In the genomic region with DNA sequence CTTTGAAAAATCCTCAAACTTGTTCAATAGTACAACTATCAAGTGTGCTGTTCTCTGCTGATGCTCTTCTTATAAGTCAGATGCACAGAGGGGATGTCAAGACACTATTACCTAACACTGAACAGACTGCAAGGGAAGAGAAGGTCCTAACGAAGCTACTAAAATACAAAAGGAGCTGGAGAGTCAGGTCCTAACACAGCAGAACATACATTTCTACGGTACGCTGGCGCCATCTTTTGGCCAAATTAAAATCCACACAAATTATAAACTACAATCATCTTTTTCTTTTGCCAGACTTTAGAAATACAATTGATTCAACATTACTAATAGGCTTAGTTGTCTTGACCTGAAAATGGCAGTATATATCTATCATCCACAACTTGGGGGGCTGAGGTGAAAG, we compare ENCODE assay signal across 9 mouse cellular contexts. TPM values are rescaled to one million over a fixed set of nuclear protein-coding genes. Genes with fewer than 3 reads are reported as not detected.
DNase-seq lines count a peak whose midpoint lies in the region.
"Had no signal": no experiment of that assay in that cellular context is flagged by ENCODE, and none has a peak within 500 bp of the region (broad histone marks: within the 10 kb centered on the region; RNA-seq: fewer than 3 reads in every experiment).

No protein-coding gene starts in this region.

- intact Hi-C loops in heart, postnatal 36 days (cut with DNase I), result loop anchor here (1.0 to 5.0 kb wide), 3 partner anchors 48 to 144 kb away; no protein-coding TSS in a partner anchor

- H3K9me3 ChIP-seq in limb, embryonic 10.5 days (replicated peaks), result no peaks in the 10 kb centered on the region
- H3K9me3 ChIP-seq: heart, embryonic 15.5 days had no signal

- H3K27ac ChIP-seq in limb, embryonic 10.5 days, result no peak overlapping the region
- H3K27ac ChIP-seq: heart, embryonic 15.5 days had no signal

- H3K4me1 ChIP-seq in limb, embryonic 10.5 days, result no peaks in the 10 kb centered on the region

- H3K4me3 ChIP-seq in limb, embryonic 10.5 days, result no peak overlapping the region
- H3K4me3 ChIP-seq: heart, embryonic 15.5 days had no signal

- H3K27me3 ChIP-seq in limb, embryonic 10.5 days (ENCODE audit: low read depth, poor library complexity, severe bottlenecking), result no peaks in the 10 kb centered on the region
- H3K27me3 ChIP-seq: heart, embryonic 15.5 days had no signal

- DNase-seq in adrenal gland, adult 18-20 months (ENCODE audit: low spot score in 2 of 2), result peak; percentile 52 to 55
- DNase-seq in adrenal gland, adult 8-10 months, result no peak
- DNase-seq in ovary, postnatal 14 days (ENCODE audit: low spot score), result peak; percentile 60
- DNase-seq in ovary, adult 18-20 months (ENCODE audit: low spot score), result no peak
- peak; percentile 73 to 84 for DNase-seq in cerebellum, postnatal 10 days
- peak; percentile 64 to 71 for DNase-seq in heart, postnatal 36 days
- DNase-seq in limb, embryonic 10.5 days (ENCODE audit: low spot score), result peak; percentile 53
- peak; percentile 75 to 80 for DNase-seq in right cerebral cortex, adult 2 months (ENCODE audit: low spot score in 2 of 2)

- 9% methylated on average over 4 of the region's 4 CpGs for WGBS in limb, embryonic 10.5 days

- peaks cover 8% of the 10 kb centered on the region; the same call in 1 of the 2 replicates for H3K36me3 ChIP-seq in limb, embryonic 10.5 days
- H3K36me3 ChIP-seq: heart, embryonic 15.5 days had no signal

RNA-seq across cellular contexts. Expression of a gene that starts 16.4 kb away (rescaled TPM):
- total RNA-seq in adrenal gland, adult 18-20 months (2021), result under 1 TPM; 0.33 to 0.54 TPM
- total RNA-seq in adrenal gland, adult 8-10 months (2022), result 1 to 10 TPM in 1 of 4 experiments, under 1 TPM in 3; 0.35 to 1.1 (median 0.63) TPM
- 1 to 10 TPM; 1.7 to 2.2 TPM for total RNA-seq in heart, postnatal 36 days (2021)
- polyA plus RNA-seq in limb, embryonic 10.5 days (2016; fragmentation: Nextera tagmentation; extraction: Ambion mirVana), result 1.2 and 1.9 TPM in 2 replicates

RNA-seq across cellular contexts. Expression of a gene that starts 28.3 kb away (rescaled TPM):
- 1 to 10 TPM; 5.9 to 6.1 TPM for total RNA-seq in adrenal gland, adult 18-20 months (2021)
- 10 to 100 TPM in 3 of 4 experiments, 1 to 10 TPM in 1; 8.5 to 14.1 (median 10.7) TPM for total RNA-seq in adrenal gland, adult 8-10 months (2022)
- total RNA-seq in heart, postnatal 36 days (2021), result 10 to 100 TPM in 1 of 2 experiments, 1 to 10 TPM in 1; 5.4 to 10.4 TPM
- 15.9 and 16.3 TPM in 2 replicates for polyA plus RNA-seq in limb, embryonic 10.5 days (2016; fragmentation: Nextera tagmentation; extraction: Ambion mirVana)

RNA-seq across cellular contexts. Expression of a gene that starts 29.0 kb away (rescaled TPM):
- total RNA-seq in adrenal gland, adult 18-20 months (2021), result 1 to 10 TPM; 4.1 to 4.7 TPM
- total RNA-seq in adrenal gland, adult 8-10 months (2022), result 1 to 10 TPM; 5.7 to 7.4 (median 6.7) TPM
- 1 to 10 TPM; 3.5 to 4.2 TPM for total RNA-seq in heart, postnatal 36 days (2021)
- polyA plus RNA-seq in limb, embryonic 10.5 days (2016; fragmentation: Nextera tagmentation; extraction: Ambion mirVana), result 9.7 and 11.1 TPM in 2 replicates

Comparison
In these comparisons a context has a peak if more than half of its experiments do, and no peak if none do; other contexts are left out.
1. DNase-seq: peak in adrenal gland, adult 18-20 months (2 of 2), ovary, postnatal 14 days (single experiment), cerebellum, postnatal 10 days (2 of 2), heart, postnatal 36 days (2 of 2), limb, embryonic 10.5 days (single experiment) and right cerebral cortex, adult 2 months (2 of 2); none in adrenal gland, adult 8-10 months (single experiment) and ovary, adult 18-20 months (single experiment).